Mouse (Mus musculus) gastrocnemius, postnatal 14 days (tissue): ENCODE measurements at regions not wholly inside any gene's neighbourhood (a gene's known extent, or its start where the extent isn't known, plus 50 kb on each side); places are given as distances from the start of the nearest gene placed in this dataset.

Source experiments
- DNase-seq: peaks from one replicate; pipeline ENCODE4 v3.0.0; 2021; ENCODE audit warnings: mixed read lengths
- intact Hi-C: fragments of 180-260 bp; cut with DNase I; formaldehyde crosslinking; loops from one replicate; pipeline ENCODE4 v1.15.1; 2025; ENCODE audit warnings: low total_unique reads

DNA sequence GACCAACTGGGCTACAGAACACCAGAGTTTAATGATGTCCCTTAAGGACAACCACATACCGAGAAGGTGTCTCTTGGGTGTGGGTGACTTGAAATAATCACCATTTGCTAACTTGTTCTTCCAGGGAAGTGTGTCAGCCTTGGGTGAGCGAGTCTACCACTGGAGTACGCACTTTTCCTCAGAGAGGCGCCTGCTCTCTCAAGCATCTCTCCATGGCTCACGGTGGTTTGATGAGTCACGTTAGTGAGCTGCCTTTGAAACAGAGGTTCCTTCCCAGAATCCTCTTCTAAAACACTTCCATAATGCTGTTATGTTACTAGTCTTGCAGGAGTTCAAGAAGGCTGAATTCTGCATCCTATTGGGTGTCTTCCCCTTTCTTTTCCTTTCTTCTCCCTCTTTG lies 58.6 kb upstream of the Arntl start:
- DNase-seq = no peak
- intact Hi-C loops = loop anchor here (1.0 kb wide), 1 partner anchor 19 kb away; no protein-coding TSS in a partner anchor

GRCm38 (mm10) chr7:113149966-113150470 lies 57.2 kb upstream of the Arntl start:
- intact Hi-C loops = no loop called here
- no peak for DNase-seq

- intact Hi-C loops = no loop called here
- DNase-seq = no peak
These were observed 56.5 kb upstream of the Arntl start for GRCm38 (mm10) chr7:113150789-113151188.

- peak; percentile 48 for DNase-seq
- intact Hi-C loops = no loop called here
These were observed 55.8 kb upstream of the Arntl start for GRCm38 (mm10) chr7:113151499-113151898.

DNA sequence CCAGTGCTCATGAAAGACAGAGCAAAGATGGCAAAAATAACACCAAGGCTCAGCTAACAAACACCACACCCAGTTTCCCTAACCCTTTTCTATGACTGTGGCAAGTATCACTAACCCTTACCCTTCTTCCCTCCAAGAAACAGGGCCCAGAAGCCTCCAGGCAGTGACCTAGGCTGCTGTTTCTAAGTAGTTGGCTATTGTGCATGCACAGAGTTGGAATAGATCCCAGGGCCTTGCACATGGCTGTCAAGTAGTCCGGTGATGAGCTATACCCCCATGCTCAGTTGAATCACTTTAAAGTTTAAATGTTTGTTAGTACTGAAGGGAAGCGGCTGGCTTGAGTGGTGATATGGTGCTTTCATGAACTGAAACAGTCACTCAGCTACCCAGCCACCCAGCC lies 53.9 kb upstream of the Arntl start:
- intact Hi-C loops = no loop called here
- no peak for DNase-seq

GRCm38 (mm10) chr7:113154066-113154465 lies 53.2 kb upstream of the Arntl start:
- no peak for DNase-seq
- intact Hi-C loops = no loop called here

GRCm38 (mm10) chr7:113156366-113156765 lies 50.9 kb upstream of the Arntl start:
- DNase-seq = no peak

DNA sequence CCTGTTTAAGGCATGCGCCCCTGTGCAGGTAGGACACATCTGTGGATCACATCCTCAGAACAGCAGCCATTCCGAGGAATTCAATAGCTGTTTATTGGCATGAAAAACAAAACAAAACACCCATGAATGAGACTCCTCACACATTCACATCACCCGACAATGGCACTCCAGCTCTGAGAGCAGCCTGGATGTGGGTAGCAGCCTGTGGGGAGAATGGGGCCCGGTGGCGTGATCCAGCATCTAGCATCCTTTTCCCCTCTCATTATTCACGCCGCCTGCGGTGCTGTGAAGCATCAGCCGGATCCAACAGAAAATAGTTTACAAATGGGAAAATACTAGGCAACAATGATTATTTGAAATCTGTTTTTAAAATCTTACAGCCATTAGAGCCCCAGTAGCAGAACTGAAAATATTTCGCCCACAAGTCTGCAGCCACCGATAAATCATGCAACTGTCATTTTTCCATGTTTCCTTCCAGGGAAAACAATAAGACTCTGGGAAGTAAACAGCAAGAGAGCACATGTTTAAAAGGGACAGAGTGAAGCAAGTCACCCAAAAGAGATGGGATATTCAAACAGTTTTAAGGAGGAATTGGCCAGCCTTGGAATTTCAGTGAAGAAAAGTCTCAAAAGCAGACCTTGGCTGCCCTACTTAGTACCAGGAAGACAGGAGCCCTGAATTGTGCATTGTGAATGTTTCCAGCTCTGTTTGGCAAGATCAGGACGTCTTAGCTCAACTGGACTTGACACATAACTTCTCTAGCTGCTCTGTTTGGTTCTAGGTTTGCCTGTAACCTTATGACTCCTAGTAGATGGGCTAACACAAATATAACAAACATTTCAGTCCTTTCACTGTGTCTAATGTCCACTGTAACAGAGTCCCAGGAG lies 50.2 kb upstream of the Arntl start:
- DNase-seq = no peak
- intact Hi-C loops = no loop called here

More at GRCm38 (mm10) chr7:113156366-113156765, 50.9 kb upstream of the Arntl start:
- intact Hi-C loops = no loop called here
